Comparison of ENCODE assay signal across 14 mouse cellular contexts in genomic region chr10:122860076-122860475, GRCm38 (mm10).
DNase-seq lines count a peak whose midpoint lies in the region; ATAC-seq and TF ChIP-seq lines count a peak whose summit lies in the region.
"Had no signal": no experiment of that assay in that cellular context is flagged by ENCODE, and none has a peak within 500 bp of the region (broad histone marks: within the 10 kb centered on the region; RNA-seq: fewer than 3 reads in every experiment).

No protein-coding gene starts in this region.

- H3K27ac ChIP-seq in heart, embryonic 14.5 days (replicated peaks in 1 of 2; ENCODE audit: control insufficient read depth in 1 of 2, insufficient read depth in 1 of 2, low read depth in 2 of 2, low read length in 2 of 2) = peak overlapping the region; percentile 41 to 81; a peak in 2 of 4 replicates
- H3K27ac ChIP-seq in layer of hippocampus, adult 2 months = peak overlapping the region; percentile 62; the same call in 1 of the 2 replicates
- H3K27ac ChIP-seq in midbrain, embryonic 12.5 days (replicated peaks) = 0 out of 2 replicates have a peak overlapping the region, but pooled peaks have one; percentile 20
- H3K27ac ChIP-seq in midbrain, postnatal 0 days (ENCODE audit: low read depth, low read length) = no peak overlapping the region

- no peak overlapping the region for H3K4me2 ChIP-seq in heart, embryonic 14.5 days (ENCODE audit: low read length)
- no peak overlapping the region for H3K4me2 ChIP-seq in midbrain, embryonic 12.5 days (replicated peaks)
- no peak overlapping the region for H3K4me2 ChIP-seq in midbrain, postnatal 0 days (ENCODE audit: low read depth, low read length, poor library complexity, severe bottlenecking)
- H3K4me2 ChIP-seq: embryonic facial prominence, embryonic 12.5 days had no signal

- peaks cover 30 to 35% of the 10 kb centered on the region in 2 experiments for H3K4me1 ChIP-seq in heart, embryonic 14.5 days (ENCODE audit: control insufficient read depth in 2 of 2, insufficient read depth in 2 of 2, low read length in 2 of 2)
- 0 out of 2 replicates have a peak, but pooled peaks cover 11% of the 10 kb centered on the region for H3K4me1 ChIP-seq in midbrain, embryonic 12.5 days
- H3K4me1 ChIP-seq in midbrain, postnatal 0 days (ENCODE audit: insufficient read depth, low read length) = no peaks in the 10 kb centered on the region

- ATAC-seq in heart, embryonic 14.5 days (ENCODE audit: insufficient number of reproducible peaks, insufficient read depth, low FRiP score, low read depth) = no peak
- ATAC-seq in midbrain, embryonic 12.5 days (ENCODE audit: low FRiP score, low read depth) = no peak
- ATAC-seq in midbrain, postnatal 0 days (ENCODE audit: low FRiP score) = no peak
- ATAC-seq: midbrain, embryonic 16.5 days had no signal

- H3K27me3 ChIP-seq in heart, embryonic 14.5 days (ENCODE audit: control insufficient read depth, insufficient read depth, low read length) = no peaks in the 10 kb centered on the region
- H3K27me3 ChIP-seq in midbrain, embryonic 12.5 days = no peaks in the 10 kb centered on the region
- H3K27me3 ChIP-seq in midbrain, postnatal 0 days (ENCODE audit: insufficient read depth, low read length) = no peaks in the 10 kb centered on the region
- H3K27me3 ChIP-seq: embryonic facial prominence, embryonic 12.5 days had no signal

- no peak for TF ChIP-seq CTCF in layer of hippocampus, adult 2 months (conservative IDR thresholded peaks at IDR 0.05)
- TF ChIP-seq CTCF in midbrain, postnatal 0 days (IDR thresholded peaks at IDR 0.05) = no peak

- no peak overlapping the region for H3K9ac ChIP-seq in heart, embryonic 14.5 days (ENCODE audit: low read length)
- no peak overlapping the region for H3K9ac ChIP-seq in midbrain, embryonic 12.5 days (replicated peaks)
- H3K9ac ChIP-seq in midbrain, postnatal 0 days (replicated peaks; ENCODE audit: low read length, poor library complexity, severe bottlenecking) = no peak overlapping the region
- H3K9ac ChIP-seq: embryonic facial prominence, embryonic 12.5 days had no signal

- no peaks in the 10 kb centered on the region for H3K36me3 ChIP-seq in heart, embryonic 14.5 days (ENCODE audit: control insufficient read depth, insufficient read depth, low read length)
- no peaks in the 10 kb centered on the region for H3K36me3 ChIP-seq in midbrain, embryonic 12.5 days
- H3K36me3 ChIP-seq in midbrain, postnatal 0 days (ENCODE audit: insufficient read depth, low read length) = no peaks in the 10 kb centered on the region
- H3K36me3 ChIP-seq: embryonic facial prominence, embryonic 12.5 days; G1E had no signal

- H3K9me3 ChIP-seq in heart, embryonic 14.5 days (ENCODE audit: control insufficient read depth, low read length) = no peaks in the 10 kb centered on the region
- H3K9me3 ChIP-seq in midbrain, embryonic 12.5 days = no peaks in the 10 kb centered on the region
- no peaks in the 10 kb centered on the region for H3K9me3 ChIP-seq in midbrain, postnatal 0 days (ENCODE audit: low read length)
- H3K9me3 ChIP-seq: embryonic facial prominence, embryonic 12.5 days had no signal

- WGBS in heart, embryonic 14.5 days = 45% methylated on average over 7 of the region's 7 CpGs
- 40% methylated on average over 7 of the region's 7 CpGs for WGBS in midbrain, embryonic 12.5 days
- 44% methylated on average over 7 of the region's 7 CpGs for WGBS in midbrain, postnatal 0 days

- no peak for DNase-seq in heart, postnatal 25 days (ENCODE audit: low spot score)
- no peak for DNase-seq in layer of hippocampus, adult 2 months (ENCODE audit: low spot score in 2 of 2)
- no peak for DNase-seq in layer of hippocampus, adult 8-10 months (ENCODE audit: low spot score in 2 of 2)
- DNase-seq in midbrain, postnatal 0 days (ENCODE audit: low spot score) = no peak
- no peak for DNase-seq in testis, postnatal 10 days (ENCODE audit: low spot score)
- DNase-seq: cerebellum, adult 11-12 months; cerebellum, postnatal 36 days; kidney, adult 9 months; right cerebral cortex, postnatal 25 days had no signal

- intact Hi-C loops in heart, postnatal 25 days (cut with DNase I) = no loop called here

- no peak overlapping the region for H3K4me3 ChIP-seq in heart, embryonic 14.5 days (ENCODE audit: control insufficient read depth in 1 of 2, insufficient read depth in 1 of 2, low read depth in 1 of 2, low read length in 2 of 2)
- no peak overlapping the region for H3K4me3 ChIP-seq in layer of hippocampus, adult 2 months
- H3K4me3 ChIP-seq in midbrain, embryonic 12.5 days = no peak overlapping the region
- no peak overlapping the region for H3K4me3 ChIP-seq in midbrain, postnatal 0 days (ENCODE audit: low read depth, low read length)
- H3K4me3 ChIP-seq: embryonic facial prominence, embryonic 12.5 days had no signal
